Mouse (Mus musculus): Measurements from ENCODE around the gene Tspear. TPM values are rescaled to one million over a fixed set of nuclear protein-coding genes. Genes with fewer than 3 reads are reported as not detected.

Gene Tspear
- polyA plus RNA-seq, 1 experiment, result 0.43 TPM

GRCm38 (mm10) chr10:77819203-77819602, 132.8 kb downstream of the Tspear start:
- WGBS, result 47% methylated on average over 4 of the region's 4 CpGs
- no peak for DNase-seq
- Histone ChIP-seq H3K4me1 (ENCODE audit: control insufficient read depth, insufficient read depth, low read length) (no peaks in the 10 kb centered on the region), H3K4me3 (replicated peaks; ENCODE audit: extremely low read depth, low read depth, low read length) (no peak overlapping the region)
- TF ChIP-seq POLR2A (IDR thresholded peaks at IDR 0.05; ENCODE audit: borderline replicate concordance, extremely low read depth, low read depth, low read length), result no peak
- TF ChIP-seq CTCF (IDR thresholded peaks at IDR 0.05; ENCODE audit: insufficient read depth, low read length), result no peak

- Histone ChIP-seq H3K4me3 (replicated peaks; ENCODE audit: extremely low read depth, low read depth, low read length) (no peak within 1 kb of the TSS), H3K4me1 (ENCODE audit: control insufficient read depth, insufficient read depth, low read length) (no peaks in the 10 kb centered on the region)
- 36% methylated on average over 6 of the region's 6 CpGs for WGBS
- no peak for DNase-seq
- no peak for TF ChIP-seq CTCF (IDR thresholded peaks at IDR 0.05; ENCODE audit: insufficient read depth, low read length)
- no peak for TF ChIP-seq POLR2A (IDR thresholded peaks at IDR 0.05; ENCODE audit: borderline replicate concordance, extremely low read depth, low read depth, low read length)
These were observed 140.6 kb downstream of the Tspear start, which contains the start of gene Krtap10-4 for GRCm38 (mm10) chr10:77826951-77827350. Gene Krtap10-4, minus strand, starts transcription at chr10:77827095.

- WGBS, result 57% methylated on average over 9 of the region's 9 CpGs
- TF ChIP-seq CTCF (IDR thresholded peaks at IDR 0.05; ENCODE audit: insufficient read depth, low read length) (no peak), POLR2A (IDR thresholded peaks at IDR 0.05; ENCODE audit: borderline replicate concordance, extremely low read depth, low read depth, low read length) (no peak)
- Histone ChIP-seq H3K4me1 (ENCODE audit: control insufficient read depth, insufficient read depth, low read length) (no peaks in the 10 kb centered on the region), H3K4me3 (replicated peaks; ENCODE audit: extremely low read depth, low read depth, low read length) (no peak within 1 kb of the TSS)
- no peak for DNase-seq
These were observed 149.3 kb downstream of the Tspear start, which contains the start of gene Krtap10-10 for GRCm38 (mm10) chr10:77835647-77836046. Gene Krtap10-10, plus strand, starts transcription at chr10:77835947.

GRCm38 (mm10) chr10:77839006-77839405, 152.6 kb downstream of the Tspear start:
- TF ChIP-seq CTCF (IDR thresholded peaks at IDR 0.05; ENCODE audit: insufficient read depth, low read length) (no peak), POLR2A (IDR thresholded peaks at IDR 0.05; ENCODE audit: borderline replicate concordance, extremely low read depth, low read depth, low read length) (no peak)
- no peaks in the 10 kb centered on the region for H3K4me1 ChIP-seq (ENCODE audit: control insufficient read depth, insufficient read depth, low read length)
- no peak overlapping the region for H3K4me3 ChIP-seq (replicated peaks; ENCODE audit: extremely low read depth, low read depth, low read length)
- DNase-seq, result no peak
- 67% methylated on average over 6 of the region's 6 CpGs for WGBS

GRCm38 (mm10) chr10:77846503-77846902, 160.1 kb downstream of the Tspear start, which contains the start of gene Gm36176:
Gene Gm36176, plus strand, starts transcription at chr10:77846803.
- WGBS, result 74% methylated on average over 3 of the region's 3 CpGs
- no peak for DNase-seq
- H3K4me1 ChIP-seq (ENCODE audit: control insufficient read depth, insufficient read depth, low read length), result no peaks in the 10 kb centered on the region

GRCm38 (mm10) chr10:77846961-77847360, 160.6 kb downstream of the Tspear start:
- no peak overlapping the region for H3K4me3 ChIP-seq (replicated peaks; ENCODE audit: extremely low read depth, low read depth, low read length)
- H3K4me1 ChIP-seq (ENCODE audit: control insufficient read depth, insufficient read depth, low read length), result no peaks in the 10 kb centered on the region
- no peak for TF ChIP-seq POLR2A (IDR thresholded peaks at IDR 0.05; ENCODE audit: borderline replicate concordance, extremely low read depth, low read depth, low read length)
- no peak for DNase-seq
- WGBS, result 18% methylated on average over 2 of the region's 2 CpGs

More at GRCm38 (mm10) chr10:77846503-77846902, 160.1 kb downstream of the Tspear start, which contains the start of gene Gm36176:
- no peak within 1 kb of the TSS for H3K4me3 ChIP-seq (replicated peaks; ENCODE audit: extremely low read depth, low read depth, low read length)
- TF ChIP-seq POLR2A (IDR thresholded peaks at IDR 0.05; ENCODE audit: borderline replicate concordance, extremely low read depth, low read depth, low read length), result no peak
- no peak for TF ChIP-seq CTCF (IDR thresholded peaks at IDR 0.05; ENCODE audit: insufficient read depth, low read length)

- DNase-seq, result no peak
- Histone ChIP-seq H3K4me1 (ENCODE audit: control insufficient read depth, insufficient read depth, low read length) (no peaks in the 10 kb centered on the region), H3K4me3 (replicated peaks; ENCODE audit: extremely low read depth, low read depth, low read length) (no peak overlapping the region)
- TF ChIP-seq POLR2A (IDR thresholded peaks at IDR 0.05; ENCODE audit: borderline replicate concordance, extremely low read depth, low read depth, low read length) (no peak), CTCF (IDR thresholded peaks at IDR 0.05; ENCODE audit: insufficient read depth, low read length) (no peak)
- 84% methylated on average over 2 of the region's 2 CpGs for WGBS
These were observed 161.2 kb downstream of the Tspear start for GRCm38 (mm10) chr10:77847538-77847937.

GRCm38 (mm10) chr10:77852559-77852958, 166.2 kb downstream of the Tspear start, which contains the start of gene Gm10318:
Gene Gm10318, plus strand, starts transcription at chr10:77852859.
- DNase-seq, result no peak
- Histone ChIP-seq H3K4me3 (replicated peaks; ENCODE audit: extremely low read depth, low read depth, low read length) (no peak within 1 kb of the TSS), H3K4me1 (ENCODE audit: control insufficient read depth, insufficient read depth, low read length) (no peaks in the 10 kb centered on the region)
- TF ChIP-seq POLR2A (IDR thresholded peaks at IDR 0.05; ENCODE audit: borderline replicate concordance, extremely low read depth, low read depth, low read length), result no peak
- no peak for TF ChIP-seq CTCF (IDR thresholded peaks at IDR 0.05; ENCODE audit: insufficient read depth, low read length)
- WGBS, result 49% methylated on average over 9 of the region's 9 CpGs

- WGBS, result 38% methylated on average over 7 of the region's 7 CpGs
- Histone ChIP-seq H3K4me3 (replicated peaks; ENCODE audit: extremely low read depth, low read depth, low read length) (no peak within 1 kb of the TSS), H3K4me1 (ENCODE audit: control insufficient read depth, insufficient read depth, low read length) (no peaks in the 10 kb centered on the region)
- no peak for DNase-seq
- TF ChIP-seq POLR2A (IDR thresholded peaks at IDR 0.05; ENCODE audit: borderline replicate concordance, extremely low read depth, low read depth, low read length), result no peak
- TF ChIP-seq CTCF (IDR thresholded peaks at IDR 0.05; ENCODE audit: insufficient read depth, low read length), result no peak
These were observed 175.3 kb downstream of the Tspear start, which contains the start of gene Gm3285 for GRCm38 (mm10) chr10:77861675-77862074. Gene Gm3285, plus strand, starts transcription at chr10:77861975.

- WGBS, result 31% methylated on average over 13 of the region's 14 CpGs
- H3K4me3 ChIP-seq (replicated peaks; ENCODE audit: extremely low read depth, low read depth, low read length), result no peak overlapping the region
These were observed 177.8 kb downstream of the Tspear start for GRCm38 (mm10) chr10:77864067-77864761.

More at GRCm38 (mm10) chr10:77864067-77864761, 177.8 kb downstream of the Tspear start:
- TF ChIP-seq POLR2A (IDR thresholded peaks at IDR 0.05; ENCODE audit: borderline replicate concordance, extremely low read depth, low read depth, low read length) (no peak), CTCF (IDR thresholded peaks at IDR 0.05; ENCODE audit: insufficient read depth, low read length) (no peak)
- H3K4me1 ChIP-seq (ENCODE audit: control insufficient read depth, insufficient read depth, low read length), result no peaks in the 10 kb centered on the region
- peak; percentile 32 for DNase-seq

All from lung, adult 2 months (tissue).